Mouse (Mus musculus): ENCODE results near the gene Sdk1. TPM values are rescaled to one million over a fixed set of nuclear protein-coding genes. Genes with fewer than 3 reads are reported as not detected.

Gene Sdk1
- polyA plus RNA-seq, 1 experiment = not detected

DNA sequence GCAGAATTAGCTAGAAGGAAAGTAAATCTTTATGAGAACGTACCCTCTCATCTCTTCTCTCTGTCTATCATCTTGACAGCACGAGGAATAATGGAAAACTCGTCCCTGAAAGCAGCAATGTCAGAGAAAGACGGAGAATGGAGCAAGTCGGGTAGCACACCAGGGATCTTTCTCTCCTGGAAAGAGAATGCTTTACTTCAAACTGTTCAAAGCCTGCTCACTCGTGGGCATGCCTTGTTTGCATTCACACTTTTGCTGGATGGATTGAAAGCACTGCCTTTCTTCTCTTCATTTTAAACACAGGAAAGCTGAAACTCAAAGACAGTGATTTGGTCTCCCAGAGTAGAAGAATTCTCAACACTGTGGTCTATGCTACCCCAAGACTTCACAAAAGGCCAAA is 1020.8 kb downstream of the Sdk1 start:
- H3K27ac ChIP-seq (ENCODE audit: insufficient read depth, low read depth, low read length) = no peak overlapping the region
- no peaks in the 10 kb centered on the region for H3K4me1 ChIP-seq (ENCODE audit: control insufficient read depth, insufficient read depth, low read length)
- WGBS = 46% methylated on average over 6 of the region's 6 CpGs
- no peak overlapping the region for H3K4me3 ChIP-seq (ENCODE audit: insufficient read depth, low read depth, low read length)
- TF ChIP-seq POLR2A (IDR thresholded peaks at IDR 0.05; ENCODE audit: insufficient read depth, low read depth, low read length) (no peak), CTCF (IDR thresholded peaks at IDR 0.05; ENCODE audit: insufficient read depth, low read depth, low read length) (no peak)

Other genes starting within 250 kb of the Sdk1 start
- not detected in 2 replicates for gene Card11, start 240.9 kb upstream of the Sdk1 start, polyA plus RNA-seq (2012; ENCODE audit: insufficient read depth, insufficient read length, low replicate concordance, missing spikeins)

Data from olfactory bulb, adult 2 months (tissue).